ENCODE assay signal across 27 mouse cellular contexts in the genomic region with DNA sequence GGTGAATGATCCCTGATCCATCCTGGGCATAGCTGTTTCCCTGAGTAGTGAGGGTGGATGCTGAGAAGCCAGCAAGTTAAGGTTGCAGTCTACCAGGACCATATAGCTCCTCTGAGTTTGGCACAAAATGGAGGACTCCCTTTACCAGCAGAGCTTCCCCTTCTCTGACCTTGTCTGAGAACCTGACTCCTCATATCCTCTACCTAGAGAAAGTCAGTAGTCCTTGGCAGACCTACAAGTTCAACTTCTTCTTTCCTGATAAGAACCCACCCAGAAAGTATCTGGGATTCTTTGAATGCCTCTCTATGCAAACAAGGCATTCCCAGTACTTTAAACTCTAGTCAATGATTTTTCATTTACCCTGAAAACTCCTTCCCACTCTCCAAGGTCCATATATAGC.
DNase-seq lines count a peak whose midpoint lies in the region; ATAC-seq and TF ChIP-seq lines count a peak whose summit lies in the region.
"Had no signal": no experiment of that assay in that cellular context is flagged by ENCODE, and none has a peak within 500 bp of the region (broad histone marks: within the 10 kb centered on the region; RNA-seq: fewer than 3 reads in every experiment).

No protein-coding gene starts in this region.

- H3K27ac ChIP-seq in heart, postnatal 0 days (ENCODE audit: low read depth) = no peak overlapping the region
- H3K27ac ChIP-seq: embryonic facial prominence, embryonic 10.5 days; heart, adult 2 months; hindbrain, embryonic 14.5 days; layer of hippocampus, adult 2 months; limb, embryonic 10.5 days; liver, embryonic 15.5 days; midbrain, embryonic 10.5 days; neural tube, embryonic 13.5 days; stomach, postnatal 0 days had no signal

- H3K4me2 ChIP-seq in heart, postnatal 0 days (ENCODE audit: low read depth, low read length) = no peak overlapping the region
- H3K4me2 ChIP-seq: hindbrain, embryonic 14.5 days; liver, embryonic 15.5 days; neural tube, embryonic 13.5 days had no signal

- no peaks in the 10 kb centered on the region for H3K9me3 ChIP-seq in heart, postnatal 0 days (replicated peaks; ENCODE audit: control insufficient read depth, low read length)
- H3K9me3 ChIP-seq: embryonic facial prominence, embryonic 10.5 days; limb, embryonic 10.5 days; liver, embryonic 15.5 days; midbrain, embryonic 10.5 days; neural tube, embryonic 13.5 days had no signal

- H3K9ac ChIP-seq in heart, postnatal 0 days (replicated peaks; ENCODE audit: low read depth, low read length) = no peak overlapping the region
- H3K9ac ChIP-seq: hindbrain, embryonic 14.5 days; liver, embryonic 15.5 days; neural tube, embryonic 13.5 days had no signal

- peaks cover 6% of the 10 kb centered on the region; the same call in 1 of the 2 replicates for H3K4me1 ChIP-seq in heart, postnatal 0 days (ENCODE audit: control insufficient read depth, insufficient read depth)
- H3K4me1 ChIP-seq: embryonic facial prominence, embryonic 10.5 days; limb, embryonic 10.5 days; liver, embryonic 15.5 days; neural tube, embryonic 13.5 days had no signal

- no peaks in the 10 kb centered on the region for H3K27me3 ChIP-seq in heart, postnatal 0 days (ENCODE audit: control insufficient read depth, insufficient read depth, low read length)
- H3K27me3 ChIP-seq: liver, embryonic 15.5 days; neural tube, embryonic 13.5 days had no signal

- TF ChIP-seq CTCF in heart, postnatal 0 days (IDR thresholded peaks at IDR 0.05; ENCODE audit: low read depth) = no peak

- no peak for ATAC-seq in heart, postnatal 0 days (ENCODE audit: insufficient read depth, low read depth)
- peak; percentile 35; the same call in 1 of the 2 replicates for ATAC-seq in common myeloid progenitor, adult 5-6 weeks (replicated peaks; ENCODE audit: low read depth, poor library complexity, severe bottlenecking)
- ATAC-seq in megakaryocyte progenitor cell, adult 5-6 weeks (replicated peaks; ENCODE audit: poor library complexity) = peak; percentile 36; the same call in 1 of the 2 replicates
- ATAC-seq: forebrain, embryonic 16.5 days; inflammation-experienced regulatory T-cells, adult 6 months; midbrain, embryonic 16.5 days had no signal

- no peak overlapping the region for H3K4me3 ChIP-seq in heart, postnatal 0 days (ENCODE audit: low read depth, low read length)
- H3K4me3 ChIP-seq: embryonic facial prominence, embryonic 10.5 days; heart, adult 2 months; layer of hippocampus, adult 2 months; limb, embryonic 10.5 days; liver, embryonic 15.5 days; midbrain, embryonic 10.5 days; myocyte; neural tube, embryonic 13.5 days had no signal

- H3K36me3 ChIP-seq in heart, postnatal 0 days (replicated peaks; ENCODE audit: control insufficient read depth, insufficient read depth, low read length) = no peaks in the 10 kb centered on the region
- H3K36me3 ChIP-seq: embryonic facial prominence, embryonic 10.5 days; limb, embryonic 10.5 days; liver, embryonic 15.5 days; midbrain, embryonic 10.5 days; neural tube, embryonic 13.5 days had no signal

- DNase-seq in heart, postnatal 0 days (ENCODE audit: low spot score) = peak; percentile 12
- DNase-seq in heart, postnatal 4 days = no peak
- peak; percentile 34 for DNase-seq in A20 (ENCODE audit: low read depth, low spot score)
- no peak for DNase-seq in retina, postnatal 1 day
- DNase-seq in ovary, postnatal 14 days (ENCODE audit: low spot score) = no peak
- DNase-seq: adrenal gland, postnatal 36 days; cerebellum, adult 9-11 months; gastrocnemius, postnatal 14 days; heart, adult 2 months; kidney, postnatal 25 days; liver; right cerebral cortex, adult 18-20 months; thymus, adult 2 months had no signal

- TF ChIP-seq EP300 in heart, postnatal 0 days (IDR thresholded peaks at IDR 0.05; ENCODE audit: low read depth) = no peak

Comparison
In these comparisons a context has a peak if more than half of its experiments do, and no peak if none do; other contexts are left out.
1. DNase-seq: peak in heart, postnatal 0 days (single experiment) and A20 (single experiment); none in heart, postnatal 4 days (single experiment), retina, postnatal 1 day (single experiment) and ovary, postnatal 14 days (single experiment).